Mouse (Mus musculus) stomach, postnatal 0 days (tissue): ENCODE results near the gene Clca3a2.
"Not testable (repeated sequence)": the region's sequence is repeated elsewhere in the genome, so short reads cannot be mapped to it uniquely, and the experiment has no call there.

Experiments
- CTCF ChIP-seq: IDR thresholded peaks from 2 replicates; pipeline ENCODE4 v1.5.1; 2016; ENCODE audit warnings: antibody characterized with exemption, low read depth, mild to moderate bottlenecking, moderate library complexity
- EP300 ChIP-seq: optimal IDR thresholded peaks from 2 replicates; pipeline ENCODE3; 2016; ENCODE audit warnings: antibody characterized with exemption

- not testable (repeated sequence) for TF ChIP-seq EP300, CTCF
Measured at GRCm38 (mm10) chr3:144749062-144749963, 70.0 kb downstream of the Clca3a2 start.
